Mouse (Mus musculus) hindbrain, postnatal 0 days (tissue): ENCODE results near the gene Ttc28. TPM values are rescaled to one million over a fixed set of nuclear protein-coding genes. Genes with fewer than 3 reads are reported as not detected.

ENCODE experiments used
- ATAC-seq: fragments of 200-750 bp; cut with Nextera tagmentation; 2 replicates; pipeline ENCODE4 v1.8.0; 2017; ENCODE audit warnings: mild to moderate bottlenecking, moderate TSS enrichment, moderate library complexity
- DNase-seq: peaks from one replicate; pipeline ENCODE4 v3.0.0-alpha.2; 2015; ENCODE audit warnings: low spot score
- H3K27ac ChIP-seq: fragments of 300-500 bp; sonication (generic); 2 replicates; pipeline ENCODE4 v1.5.1; 2014; ENCODE audit warnings: mild to moderate bottlenecking
- H3K27me3 ChIP-seq: fragments of 300-500 bp; sonication (generic); 2 replicates; pipeline ENCODE4 v1.6.1; 2014; ENCODE audit warnings: low read length, mixed read lengths; ENCODE audit not compliant: insufficient read depth
- H3K36me3 ChIP-seq: fragments of 300-500 bp; sonication (generic); 2 replicates; pipeline ENCODE4 v1.6.1; 2014; ENCODE audit warnings: low read length, mixed read lengths; ENCODE audit not compliant: insufficient read depth
- H3K4me1 ChIP-seq: fragments of 300-500 bp; sonication (generic); 2 replicates; pipeline ENCODE4 v1.6.1; 2014; ENCODE audit warnings: antibody characterized with exemption, low read length, mixed read lengths; ENCODE audit not compliant: insufficient read depth
- H3K4me2 ChIP-seq: fragments of 300-500 bp; sonication (generic); 2 replicates; pipeline ENCODE4 v1.6.1; 2014; ENCODE audit warnings: low read depth, mild to moderate bottlenecking, low read length, moderate library complexity, mixed read lengths
- H3K4me3 ChIP-seq: fragments of 300-500 bp; sonication (generic); 2 replicates; pipeline ENCODE4 v1.5.1; 2014; ENCODE audit warnings: low read length
- H3K9ac ChIP-seq: fragments of 300-500 bp; sonication (generic); replicated peaks from 2 replicates; pipeline ENCODE4 v1.6.1; 2014; ENCODE audit warnings: mild to moderate bottlenecking, low read length, moderate library complexity, mixed read lengths
- H3K9me3 ChIP-seq: fragments of 300-500 bp; sonication (generic); 2 replicates; pipeline ENCODE4 v1.6.1; 2016; ENCODE audit warnings: low read length, mixed read lengths
- CTCF ChIP-seq: IDR thresholded peaks from 2 replicates; pipeline ENCODE4 v1.5.1; 2016; ENCODE audit warnings: antibody characterized with exemption, control low read depth, low read depth
- WGBS: fragments of 180-500 bp; shearing (Covaris S2); extraction: QIAGEN DNeasy Blood & Tissue Kit; methylation state at CpG from one replicate; pipeline ENCODE4 v1.1.7; 2014; 5-methylcytosine and 5-hydroxymethylcytosine counted together
- polyA plus RNA-seq: library from polyadenylated mRNA; unstranded; fragments of >200 nt; fragmentation: Nextera tagmentation; extraction: Ambion mirVana; gene quantifications from 2 replicates; pipeline ENCODE4 v1.2.1, GENCODE M21; 2015
- total RNA-seq: library from RNA; depleted of rRNA; stranded (reverse); fragments of >200 nt; gene quantifications from 2 replicates; pipeline ENCODE4 v1.2.3, GENCODE M21; 2014

Gene Ttc28
- total and polyA plus RNA-seq, 2 experiments from 2014 or later: 11.1 to 49.8 TPM

DNA sequence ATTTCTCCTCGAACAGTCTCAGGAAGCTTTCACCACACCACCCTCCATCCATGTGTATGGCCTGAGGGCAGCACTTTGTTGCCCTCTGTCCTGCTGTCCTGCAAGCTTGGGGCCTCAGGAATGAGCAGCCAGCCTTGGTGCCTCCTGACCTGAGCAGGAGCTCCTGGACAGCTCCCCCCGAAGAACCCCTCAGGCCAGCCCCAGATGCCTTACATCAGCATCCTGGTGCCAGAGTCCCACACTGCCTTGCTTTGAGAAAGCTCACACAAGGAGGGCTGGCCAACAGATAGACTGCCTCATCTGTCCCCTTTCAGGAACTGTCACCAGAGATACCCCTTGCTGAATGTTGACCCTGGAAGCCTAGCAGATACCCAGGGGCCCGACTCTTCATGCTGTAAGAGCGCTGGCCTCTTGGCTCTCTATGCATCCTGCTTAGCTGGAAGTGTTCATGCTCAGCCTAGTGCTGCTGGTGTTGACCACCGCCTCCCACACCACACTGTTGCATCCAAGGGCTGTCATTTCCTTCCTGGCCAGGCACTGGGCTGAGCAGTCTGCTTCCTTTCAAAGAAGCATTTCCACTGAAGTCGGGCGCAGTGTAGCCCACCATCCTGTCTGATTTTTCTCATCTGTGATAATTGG lies 259.4 kb downstream of the Ttc28 start:
- Histone ChIP-seq H3K9ac (no peak overlapping the region), H3K27ac (peak overlapping the region; percentile 51), H3K9me3 (no peaks in the 10 kb centered on the region), H3K4me3 (no peak overlapping the region), H3K4me2 (no peak overlapping the region), H3K36me3 (no peaks in the 10 kb centered on the region), H3K27me3 (no peaks in the 10 kb centered on the region), H3K4me1 (peaks cover 28% of the 10 kb centered on the region)
- WGBS: 62% methylated on average over 7 of the region's 7 CpGs
- ATAC-seq: no peak
- TF ChIP-seq CTCF: no peak
- DNase-seq: no peak

GRCm38 (mm10) chr5:111139622-111140021 lies 260.0 kb downstream of the Ttc28 start:
- Histone ChIP-seq H3K36me3 (no peaks in the 10 kb centered on the region), H3K27me3 (no peaks in the 10 kb centered on the region), H3K9ac (no peak overlapping the region), H3K4me2 (no peak overlapping the region), H3K4me1 (peaks cover 28% of the 10 kb centered on the region), H3K27ac (peak overlapping the region; percentile 51; the same call in 1 of the 2 replicates), H3K9me3 (no peaks in the 10 kb centered on the region), H3K4me3 (no peak overlapping the region)
- TF ChIP-seq CTCF: no peak
- DNase-seq (no peak), ATAC-seq (no peak)
- WGBS: 59% methylated on average over 14 of the region's 14 CpGs

- Histone ChIP-seq H3K27ac (peak overlapping the region; percentile 68), H3K4me1 (peaks cover 28% of the 10 kb centered on the region), H3K27me3 (no peaks in the 10 kb centered on the region), H3K36me3 (no peaks in the 10 kb centered on the region), H3K9ac (no peak overlapping the region), H3K9me3 (no peaks in the 10 kb centered on the region), H3K4me3 (no peak overlapping the region), H3K4me2 (no peak overlapping the region)
- ATAC-seq (no peak), DNase-seq (peak; percentile 37)
- 40% methylated on average over 20 of the region's 20 CpGs for WGBS
- TF ChIP-seq CTCF: no peak
These were observed 261.7 kb downstream of the Ttc28 start for GRCm38 (mm10) chr5:111141139-111141885.

DNA sequence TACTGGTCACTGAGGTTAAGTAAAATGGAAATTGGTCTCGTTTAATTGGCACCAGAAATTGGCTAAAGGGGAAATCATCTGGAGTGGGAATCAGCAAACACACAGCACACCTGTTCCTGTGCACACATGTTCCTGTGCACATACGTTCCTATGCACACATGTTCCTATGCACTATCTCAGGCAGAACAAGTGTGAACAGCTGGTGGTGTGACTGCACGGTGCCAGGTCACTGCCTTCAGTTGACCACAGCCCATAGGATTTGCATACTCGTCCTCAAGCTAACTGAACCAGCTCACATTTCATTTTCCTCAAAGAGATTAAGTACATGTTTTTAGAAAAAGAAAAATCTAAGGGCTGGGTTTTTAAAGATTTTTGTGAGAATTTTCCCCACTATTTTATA lies 263.2 kb downstream of the Ttc28 start:
- no peak overlapping the region for H3K27ac ChIP-seq
- no peaks in the 10 kb centered on the region for H3K36me3 ChIP-seq
- 69% methylated on average over 4 of the region's 4 CpGs for WGBS
- DNase-seq (no peak), ATAC-seq (no peak)
- H3K4me2 ChIP-seq: no peak overlapping the region
- H3K4me3 ChIP-seq: no peak overlapping the region
- no peaks in the 10 kb centered on the region for H3K9me3 ChIP-seq
- H3K27me3 ChIP-seq: no peaks in the 10 kb centered on the region
- peaks cover 19% of the 10 kb centered on the region; the same call in 1 of the 2 replicates for H3K4me1 ChIP-seq
- H3K9ac ChIP-seq: no peak overlapping the region
- no peak for TF ChIP-seq CTCF

- 74% methylated on average over 7 of the region's 7 CpGs for WGBS
These were observed 264.8 kb downstream of the Ttc28 start for GRCm38 (mm10) chr5:111144411-111144810.

DNA sequence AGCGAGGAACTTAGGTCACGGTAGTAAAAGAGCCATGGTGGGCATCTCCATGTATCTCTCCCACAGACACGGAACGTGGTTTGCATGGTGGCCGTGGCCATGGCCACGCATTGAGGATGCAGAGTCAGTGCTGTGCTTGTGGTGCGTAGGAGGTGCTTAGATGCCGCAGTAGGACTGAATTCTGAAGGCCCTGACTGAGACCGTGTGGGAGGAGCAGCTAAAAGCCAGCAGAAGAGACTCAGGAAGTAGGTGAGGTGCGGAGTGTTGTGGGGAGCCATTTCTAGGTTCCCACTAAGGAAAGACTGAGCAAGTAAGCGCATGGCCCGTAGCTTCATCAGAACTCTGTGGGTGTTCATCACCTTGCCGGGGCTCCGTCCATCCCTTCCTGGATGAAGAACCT lies 271.0 kb downstream of the Ttc28 start:
- no peak overlapping the region for H3K4me2 ChIP-seq
- H3K36me3 ChIP-seq: no peaks in the 10 kb centered on the region
- ATAC-seq: no peak
- peaks cover 23% of the 10 kb centered on the region; the same call in 1 of the 2 replicates for H3K4me1 ChIP-seq
- no peak for DNase-seq
- H3K27ac ChIP-seq: no peak overlapping the region
- H3K9ac ChIP-seq: no peak overlapping the region
- TF ChIP-seq CTCF: no peak
- no peak overlapping the region for H3K4me3 ChIP-seq
- WGBS: 95% methylated on average over 14 of the region's 14 CpGs
- H3K9me3 ChIP-seq: no peaks in the 10 kb centered on the region
- H3K27me3 ChIP-seq: no peaks in the 10 kb centered on the region

More at GRCm38 (mm10) chr5:111144411-111144810, 264.8 kb downstream of the Ttc28 start:
- DNase-seq (no peak), ATAC-seq (peak; percentile 34)
- Histone ChIP-seq H3K9me3 (no peaks in the 10 kb centered on the region), H3K27me3 (no peaks in the 10 kb centered on the region), H3K4me3 (no peak overlapping the region), H3K36me3 (no peaks in the 10 kb centered on the region), H3K4me1 (peaks cover 9% of the 10 kb centered on the region; the same call in 1 of the 2 replicates), H3K27ac (no peak overlapping the region), H3K9ac (no peak overlapping the region), H3K4me2 (no peak overlapping the region)
- TF ChIP-seq CTCF: no peak
